14 mouse cellular contexts compared by ENCODE assay signal in genomic region chr4:94689804-94690203, GRCm38 (mm10). TPM values are rescaled to one million over a fixed set of nuclear protein-coding genes. Genes with fewer than 3 reads are reported as not detected.
DNase-seq lines count a peak whose midpoint lies in the region; TF ChIP-seq lines count a peak whose summit lies in the region.
"Not testable (repeated sequence)": the region's sequence is repeated elsewhere in the genome, so short reads cannot be mapped to it uniquely, and the experiment has no call there.
"Had no signal": no experiment of that assay in that cellular context is flagged by ENCODE, and none has a peak within 500 bp of the region (broad histone marks: within the 10 kb centered on the region; RNA-seq: fewer than 3 reads in every experiment).

No protein-coding gene starts in this region.

- dilution Hi-C loops in CH12.LX (cut with MboI; ENCODE audit: extremely low pct_ligation_motif_present, extremely low pct_unique_long_range_greater_than_20kb, low sequenced_read_pairs), result not testable (repeated sequence)

- not testable (repeated sequence) for H3K36me3 ChIP-seq in CH12.LX (replicated peaks in 1 of 2; ENCODE audit: control insufficient read depth in 1 of 2, insufficient read depth in 1 of 2, low read length in 1 of 2)
- H3K36me3 ChIP-seq in MEL (ENCODE audit: control insufficient read depth in 1 of 2, insufficient read depth in 2 of 2, low read length in 2 of 2), result peaks cover 0 to 26% of the 10 kb centered on the region in 2 experiments; a peak in 2 of 4 replicates

- H3K9ac ChIP-seq in CH12.LX (ENCODE audit: insufficient read depth, low read depth); MEL (ENCODE audit: control insufficient read depth, low read depth, low read length, poor library complexity, severe bottlenecking): not testable (repeated sequence)

- H3K9me3 ChIP-seq in CH12.LX (replicated peaks; ENCODE audit: low read length); MEL (replicated peaks; ENCODE audit: insufficient read depth, low read length): not testable (repeated sequence)

- not testable (repeated sequence) for H3K27me3 ChIP-seq in CH12.LX (replicated peaks); MEL (ENCODE audit: control insufficient read depth in 1 of 2, insufficient read depth in 2 of 2, low read length in 2 of 2)

- not testable (repeated sequence) for H3K4me2 ChIP-seq in CH12.LX (ENCODE audit: insufficient read depth, low read depth, poor library complexity, severe bottlenecking)

- not testable (repeated sequence) for H3K79me2 ChIP-seq in CH12.LX (replicated peaks; ENCODE audit: control insufficient read depth, extremely low read depth, insufficient read depth, poor library complexity, severe bottlenecking); MEL (ENCODE audit: control insufficient read depth, insufficient read depth, low read length, poor library complexity)

- TF ChIP-seq RAD21 in CH12.LX (IDR thresholded peaks at IDR 0.05; ENCODE audit: low read depth, low read length); MEL (IDR thresholded peaks at IDR 0.05; ENCODE audit: low read depth, low read length): not testable (repeated sequence)

- H3K4me1 ChIP-seq in CH12.LX (ENCODE audit: control insufficient read depth in 1 of 2, insufficient read depth in 2 of 2), result not testable (repeated sequence)
- peaks cover 7 to 30% of the 10 kb centered on the region in 2 experiments for H3K4me1 ChIP-seq in MEL (ENCODE audit: control insufficient read depth in 1 of 2, insufficient read depth in 2 of 2, low read length in 2 of 2)

- not testable (repeated sequence) for TF ChIP-seq POLR2A in CH12.LX (IDR thresholded peaks at IDR 0.05; ENCODE audit: low read depth, low read length); MEL (IDR thresholded peaks at IDR 0.05; ENCODE audit: control insufficient read depth in 1 of 2, insufficient read depth in 1 of 2, low read depth in 1 of 2, low read length in 2 of 2, poor library complexity in 1 of 2)

- TF ChIP-seq EP300 in CH12.LX (IDR thresholded peaks at IDR 0.05; ENCODE audit: low read length); MEL (IDR thresholded peaks at IDR 0.05; ENCODE audit: low read depth in 1 of 2, low read length in 2 of 2): not testable (repeated sequence)

- in situ Hi-C loops in CH12.LX (cut with MboI; ENCODE audit: low pct_ligation_motif_present, low pct_unique_long_range_greater_than_20kb, low sequenced_read_pairs), result loop anchor here (25.0 kb wide), 1 partner anchor 222 kb away; no protein-coding TSS in a partner anchor

- H3K27ac ChIP-seq in CH12.LX (ENCODE audit: insufficient read depth, low read depth); MEL (ENCODE audit: control insufficient read depth, low read depth, low read length): not testable (repeated sequence)

- TF ChIP-seq CTCF in CH12.LX (conservative IDR thresholded peaks at IDR 0.05 in 1 of 2, IDR thresholded peaks at IDR 0.05 in 1 of 2; ENCODE audit: low read depth in 2 of 2, low read length in 2 of 2); MEL (IDR thresholded peaks at IDR 0.05 in 2 of 3, conservative IDR thresholded peaks at IDR 0.05 in 1 of 3; ENCODE audit: control insufficient read depth in 1 of 3, insufficient read depth in 1 of 3, low read depth in 2 of 3, low read length in 3 of 3, poor library complexity in 1 of 3, severe bottlenecking in 1 of 3): not testable (repeated sequence)

- not testable (repeated sequence) for H3K4me3 ChIP-seq in CH12.LX (replicated peaks in 1 of 3; ENCODE audit: low read depth in 2 of 3, low read length in 2 of 3, poor library complexity in 1 of 3); MEL (ENCODE audit: control insufficient read depth in 1 of 2, insufficient read depth in 1 of 2, low read depth in 2 of 2, low read length in 2 of 2)

- DNase-seq in CH12.LX (ENCODE audit: extremely low read depth); MEL (ENCODE audit: low read depth, low spot score): not testable (repeated sequence)

TF ChIP-seq in CH12.LX, 34 proteins besides CTCF, POLR2A, EP300 and RAD21:
- TF ChIP-seq TBP (conservative IDR thresholded peaks at IDR 0.05; ENCODE audit: low read depth, low read length), result peak; percentile 52; the same call in 1 of the 2 replicates

TF ChIP-seq in MEL, 35 proteins besides CTCF, POLR2A, EP300 and RAD21:
- peak; percentile 76 for TF ChIP-seq TBP (IDR thresholded peaks at IDR 0.05; ENCODE audit: low read depth, low read length)

RNA-seq across cellular contexts. Expression of gene Lrrc19, which starts 39.9 kb away (rescaled TPM):
- total RNA-seq in CH12.LX (2012; rRNA removed) (not detected in 2 replicates), CH12.LX (2014; rRNA removed) (not detected in 2 replicates), MEL (2012; rRNA removed) (not detected in 2 replicates)
- polyA plus RNA-seq in CH12.LX (2012; ENCODE audit: insufficient read length, low read depth) (not detected in 2 replicates), MEL (2012; ENCODE audit: insufficient read depth in 1 of 2, insufficient read length in 2 of 2, low read depth in 1 of 2, low replicate concordance in 2 of 2, missing spikeins in 1 of 2) (under 1 TPM in 1 of 2 experiments, not detected in 1; 0.04 TPM)
- total RNA-seq: adrenal gland, adult 2 months; adrenal gland, adult 8-10 months; adrenal gland, postnatal 10 days; adrenal gland, postnatal 14 days; adrenal gland, postnatal 25 days; adrenal gland, postnatal 36 days; G1E had no signal
- polyA plus RNA-seq: adrenal gland, adult 2 months; brain, embryonic 14.5 days; CD4-positive, CD25-positive, alpha-beta regulatory T cell, adult 4 months; cerebellum, adult 2 months; G1E had no signal

RNA-seq across cellular contexts. Expression of gene Tek, which starts 49.3 kb away (rescaled TPM):
- total RNA-seq in CH12.LX (2012; rRNA removed), result 0.08 and 0.47 TPM in 2 replicates
- total RNA-seq in CH12.LX (2014; rRNA removed), result 0.17 and 0.23 TPM in 2 replicates
- polyA plus RNA-seq in CH12.LX (2012; ENCODE audit: insufficient read length, low read depth), result 0.06 TPM in 1 of 2 replicates, not detected in the other
- 0.10 and 0.58 TPM in 2 replicates for total RNA-seq in MEL (2012; rRNA removed)
- polyA plus RNA-seq in MEL (2012; ENCODE audit: insufficient read depth in 1 of 2, insufficient read length in 2 of 2, low read depth in 1 of 2, low replicate concordance in 2 of 2, missing spikeins in 1 of 2), result under 1 TPM in 1 of 2 experiments, not detected in 1; 0.28 TPM
- polyA plus RNA-seq: activated CD4-positive, CD25-positive, alpha-beta regulatory T cell, adult 4 months; CD4-positive, CD25-positive, alpha-beta regulatory T cell, adult 4 months; G1E; Patski had no signal
